Mouse (Mus musculus) erythroblast, embryonic 14.5 days (primary cell): ENCODE data around the gene Ccnk. TPM values are rescaled to one million over a fixed set of nuclear protein-coding genes. Genes with fewer than 3 reads are reported as not detected.
A peak's percentile ranks its signal among the peaks of the same experiment; 100 is the strongest.

ENCODE experiments used
- H3K27me3 ChIP-seq: 2 replicates; pipeline ENCODE4 v1.6.1; 2012; ENCODE audit warnings: inconsistent platforms; ENCODE audit not compliant: control insufficient read depth
- H3K36me3 ChIP-seq: 2 replicates; pipeline ENCODE4 v1.6.1; 2012; ENCODE audit warnings: mild to moderate bottlenecking, inconsistent platforms; ENCODE audit not compliant: control insufficient read depth
- H3K4me1 ChIP-seq: 2 replicates; pipeline ENCODE4 v1.6.1; 2012; ENCODE audit warnings: inconsistent platforms; ENCODE audit not compliant: control insufficient read depth
- H3K4me3 ChIP-seq: replicated peaks from 2 replicates; pipeline ENCODE3; 2012; ENCODE audit warnings: moderate library complexity, mild to moderate bottlenecking, inconsistent platforms
- H3K9me3 ChIP-seq: 2 replicates; pipeline ENCODE4 v1.6.1; 2012; ENCODE audit warnings: low read length, inconsistent platforms, mixed read lengths; ENCODE audit not compliant: control insufficient read depth
- GATA1 ChIP-seq: IDR thresholded peaks from 2 replicates; pipeline ENCODE4 v1.6.1; 2012; ENCODE audit warnings: low read length, inconsistent platforms, mixed read lengths
- TAL1 ChIP-seq: IDR thresholded peaks from 3 replicates; pipeline ENCODE4 v1.6.1; 2012; ENCODE audit warnings: low read length, inconsistent platforms, mixed read lengths
- polyA plus RNA-seq: library from polyadenylated mRNA; stranded (reverse); fragments of >175 nt; gene quantifications from 2 replicates; pipeline ENCODE4 v1.2.3, GENCODE M21; 2012

The Ccnk gene
- polyA plus RNA-seq, 1 experiment, result 11.6 TPM

- H3K36me3 ChIP-seq, result peaks cover 88% of the 10 kb centered on the region
Measured at GRCm38 (mm10) chr12:108162036-108162435, 17.3 kb upstream of the Ccnk start.

GRCm38 (mm10) chr12:108163706-108164105, 15.7 kb upstream of the Ccnk start:
- Histone ChIP-seq H3K4me1 (no peaks in the 10 kb centered on the region; the same call in 1 of the 2 replicates), H3K27me3 (no peaks in the 10 kb centered on the region), H3K36me3 (peaks cover 73% of the 10 kb centered on the region), H3K4me3 (no peak overlapping the region), H3K9me3 (no peaks in the 10 kb centered on the region)
- TF ChIP-seq GATA1 (no peak), TAL1 (no peak)

More at GRCm38 (mm10) chr12:108162036-108162435, 17.3 kb upstream of the Ccnk start:
- no peaks in the 10 kb centered on the region for H3K27me3 ChIP-seq
- TF ChIP-seq TAL1 (no peak), GATA1 (no peak)
- no peaks in the 10 kb centered on the region; the same call in 1 of the 2 replicates for H3K4me1 ChIP-seq
- H3K9me3 ChIP-seq, result no peaks in the 10 kb centered on the region
- H3K4me3 ChIP-seq, result no peak overlapping the region

GRCm38 (mm10) chr12:108168909-108169308, 10.5 kb upstream of the Ccnk start:
- no peak overlapping the region for H3K4me3 ChIP-seq
- H3K9me3 ChIP-seq, result no peaks in the 10 kb centered on the region
- peaks cover 39% of the 10 kb centered on the region for H3K36me3 ChIP-seq
- no peaks in the 10 kb centered on the region for H3K27me3 ChIP-seq
- no peak for TF ChIP-seq TAL1
- H3K4me1 ChIP-seq, result peaks cover 29% of the 10 kb centered on the region

- H3K9me3 ChIP-seq, result no peaks in the 10 kb centered on the region
- no peak overlapping the region for H3K4me3 ChIP-seq
- no peak for TF ChIP-seq GATA1
- no peak for TF ChIP-seq TAL1
- H3K27me3 ChIP-seq, result no peaks in the 10 kb centered on the region
- H3K36me3 ChIP-seq, result peaks cover 29% of the 10 kb centered on the region
- peaks cover 36% of the 10 kb centered on the region for H3K4me1 ChIP-seq
Measured at GRCm38 (mm10) chr12:108170467-108170866, 8.9 kb upstream of the Ccnk start.

GRCm38 (mm10) chr12:108171336-108171735, 8.0 kb upstream of the Ccnk start:
- Histone ChIP-seq H3K4me3 (no peak overlapping the region), H3K36me3 (peaks cover 24% of the 10 kb centered on the region), H3K27me3 (no peaks in the 10 kb centered on the region), H3K9me3 (no peaks in the 10 kb centered on the region), H3K4me1 (peaks cover 41% of the 10 kb centered on the region)
- TF ChIP-seq TAL1, result no peak
- TF ChIP-seq GATA1, result no peak

GRCm38 (mm10) chr12:108172639-108173038, 6.7 kb upstream of the Ccnk start:
- Histone ChIP-seq H3K36me3 (peaks cover 35% of the 10 kb centered on the region), H3K4me3 (no peak overlapping the region), H3K27me3 (no peaks in the 10 kb centered on the region), H3K9me3 (no peaks in the 10 kb centered on the region), H3K4me1 (peaks cover 54% of the 10 kb centered on the region)
- TF ChIP-seq TAL1 (no peak), GATA1 (no peak)

- H3K27me3 ChIP-seq, result no peaks in the 10 kb centered on the region
- no peaks in the 10 kb centered on the region for H3K9me3 ChIP-seq
- H3K4me3 ChIP-seq, result no peak overlapping the region
- no peak for TF ChIP-seq TAL1
- TF ChIP-seq GATA1, result no peak
- peaks cover 58% of the 10 kb centered on the region for H3K4me1 ChIP-seq
- peaks cover 37% of the 10 kb centered on the region for H3K36me3 ChIP-seq
Measured at GRCm38 (mm10) chr12:108174606-108175505, 4.5 kb upstream of the Ccnk start.

GRCm38 (mm10) chr12:108176366-108176765, 3.0 kb upstream of the Ccnk start:
- H3K9me3 ChIP-seq, result no peaks in the 10 kb centered on the region
- peaks cover 64% of the 10 kb centered on the region for H3K4me1 ChIP-seq
- H3K36me3 ChIP-seq, result peaks cover 35% of the 10 kb centered on the region
- H3K4me3 ChIP-seq, result peak overlapping the region; percentile 14
- TF ChIP-seq GATA1 (no peak), TAL1 (no peak)
- H3K27me3 ChIP-seq, result no peaks in the 10 kb centered on the region

- peaks cover 55% of the 10 kb centered on the region for H3K4me1 ChIP-seq
- peaks cover 47% of the 10 kb centered on the region for H3K36me3 ChIP-seq
- no peaks in the 10 kb centered on the region for H3K27me3 ChIP-seq
- H3K4me3 ChIP-seq, result peak overlapping the region; percentile 82
- no peaks in the 10 kb centered on the region for H3K9me3 ChIP-seq
- TF ChIP-seq TAL1 (no peak), GATA1 (no peak)
Measured at GRCm38 (mm10) chr12:108178331-108179245, 791 bp upstream of the Ccnk start.
